In the genomic region with DNA sequence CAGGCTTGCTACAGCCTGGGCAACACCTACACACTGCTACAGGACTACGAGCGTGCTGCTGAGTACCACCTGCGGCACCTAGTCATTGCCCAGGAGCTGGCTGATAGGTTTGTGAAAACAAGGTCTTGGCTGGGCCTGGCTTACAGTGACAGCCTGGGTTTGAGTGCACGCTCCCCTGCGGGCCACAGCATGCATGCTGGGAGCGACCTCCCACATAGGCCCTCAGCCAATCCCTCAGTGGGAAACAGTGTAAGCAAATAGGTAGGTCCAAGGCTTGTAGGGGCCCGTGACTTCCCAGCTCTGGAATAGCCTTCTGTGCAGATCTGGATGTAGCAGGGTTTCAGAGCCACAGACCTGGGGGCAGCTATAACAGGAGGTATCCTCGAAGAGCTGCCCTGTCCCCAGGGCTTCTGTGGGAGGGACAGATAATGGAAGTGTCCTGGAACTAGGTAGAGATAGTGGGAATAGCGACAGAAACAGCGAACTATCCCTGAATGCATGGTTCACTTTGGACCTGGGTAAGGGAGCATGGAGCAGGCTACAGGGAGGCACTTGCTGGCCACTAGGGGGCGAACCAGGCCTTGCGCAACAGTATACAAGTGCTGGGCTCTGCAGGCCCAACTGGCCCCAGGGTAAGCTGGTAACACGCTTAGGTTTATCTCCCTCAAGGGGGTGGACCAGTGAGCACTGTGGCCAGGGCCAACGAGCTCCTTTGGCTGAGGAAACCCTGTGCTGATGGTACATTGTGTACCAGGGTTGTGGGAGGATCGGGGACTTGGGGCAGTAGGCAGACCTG, we compare ENCODE assay signal across 8 mouse cellular contexts. TPM values are rescaled to one million over a fixed set of nuclear protein-coding genes. Genes with fewer than 3 reads are reported as not detected.
A peak's percentile ranks its signal among the peaks of the same experiment; 100 is the strongest.
DNase-seq lines count a peak whose midpoint lies in the region; TF ChIP-seq lines count a peak whose summit lies in the region.

No protein-coding gene starts in this region.

- in situ Hi-C loops in ES-E14 (cut with MboI; ENCODE audit: low sequenced_read_pairs in 2 of 2, unreplicated experiment in 2 of 2): no loop called here

- H3K9ac ChIP-seq in ES-E14 (ENCODE audit: insufficient read depth, low read depth, low read length, poor library complexity, severe bottlenecking): peak overlapping the region; percentile 12; the same call in 1 of the 2 replicates

- TF ChIP-seq CTCF in kidney, adult 2 months (conservative IDR thresholded peaks at IDR 0.05; ENCODE audit: insufficient read depth, insufficient read length, low read depth, low read length): peak; percentile 95

- H3K9me3 ChIP-seq in ES-E14 (ENCODE audit: control insufficient read depth, insufficient read depth, low read depth, low read length): no peaks in the 10 kb centered on the region

- H3K27ac ChIP-seq in ES-E14 (ENCODE audit: insufficient read depth, low read depth, low read length, poor library complexity, severe bottlenecking): no peak overlapping the region
- H3K27ac ChIP-seq in kidney, adult 2 months (ENCODE audit: insufficient read depth, low read depth, low read length): no peak overlapping the region

- no peaks in the 10 kb centered on the region for H3K27me3 ChIP-seq in kidney, adult 2 months (replicated peaks; ENCODE audit: control insufficient read depth, insufficient read depth, low read length)

- H3K36me3 ChIP-seq in ES-E14 (ENCODE audit: control insufficient read depth, insufficient read depth, low read length, poor library complexity, severe bottlenecking): no peaks in the 10 kb centered on the region
- no peaks in the 10 kb centered on the region for H3K36me3 ChIP-seq in kidney, adult 2 months (ENCODE audit: control insufficient read depth, insufficient read depth, low read length)

- intact Hi-C loops in gastrocnemius, postnatal 14 days (cut with DNase I; ENCODE audit: low total_unique reads): loop anchor here (5.0 kb wide), 1 partner anchor 242 kb away; no protein-coding TSS in a partner anchor

- H3K4me1 ChIP-seq in ES-E14 (ENCODE audit: control insufficient read depth in 2 of 2, insufficient read depth in 2 of 2, low read length in 2 of 2, poor library complexity in 1 of 2): peaks cover 0 to 12% of the 10 kb centered on the region in 2 experiments; a peak in 1 of 4 replicates
- no peaks in the 10 kb centered on the region for H3K4me1 ChIP-seq in kidney, adult 2 months (ENCODE audit: control insufficient read depth, insufficient read depth, low read length)

- DNase-seq in B cell, adult 2 months: peak; percentile 60 to 65
- DNase-seq in ES-E14 (ENCODE audit: low read depth, low spot score): peak; percentile 74
- peak; percentile 68 to 82 for DNase-seq in cerebellum, postnatal 25 days
- peak; percentile 75 for DNase-seq in gastrocnemius, postnatal 14 days
- DNase-seq in kidney, adult 2 months: peak; percentile 67
- peak; percentile 78 for DNase-seq in lung, postnatal 10 days
- peak; percentile 75 for DNase-seq in retina, postnatal 7 days (ENCODE audit: low read depth, low spot score)
- DNase-seq in left cerebral cortex, adult 11 months (ENCODE audit: low spot score): no peak

- TF ChIP-seq POLR2A in kidney, adult 2 months (IDR thresholded peaks at IDR 0.05; ENCODE audit: low read depth, low read length): no peak

- 65% methylated on average over 15 of the region's 15 CpGs for WGBS in kidney, adult 2 months

- peak overlapping the region in 1 of 2 experiments; percentile 34; a peak in 1 of 4 replicates for H3K4me3 ChIP-seq in ES-E14 (ENCODE audit: insufficient read depth in 1 of 2, low read depth in 1 of 2, low read length in 2 of 2, poor library complexity in 1 of 2, severe bottlenecking in 1 of 2)
- no peak overlapping the region for H3K4me3 ChIP-seq in kidney, adult 2 months (ENCODE audit: insufficient read depth, low read depth, low read length)

TF ChIP-seq in ES-E14, 5 proteins besides CTCF, POLR2A, EP300 and RAD21:
- TF ChIP-seq HCFC1 (IDR thresholded peaks at IDR 0.05; ENCODE audit: borderline replicate concordance, insufficient read depth, low read length) (no peak), ZC3H11A (IDR thresholded peaks at IDR 0.05; ENCODE audit: borderline replicate concordance, low read depth, low read length) (peak; percentile 53)

RNA-seq across cellular contexts. Expression of a gene that starts 10.3 kb away (rescaled TPM):
- 9.4 and 13.9 TPM in 2 replicates for total RNA-seq in ES-E14 (2012; rRNA removed)
- total RNA-seq in gastrocnemius, postnatal 14 days (2021): 1 to 10 TPM; 6.4 to 7.4 TPM
- polyA plus RNA-seq in kidney, adult 2 months (2012; rRNA removed): 9.3 and 13.1 TPM in 2 replicates

RNA-seq across cellular contexts. Expression of a gene that starts 26.3 kb away (rescaled TPM):
- total RNA-seq in ES-E14 (2012; rRNA removed): 6.8 and 8.0 TPM in 2 replicates
- total RNA-seq in gastrocnemius, postnatal 14 days (2021): 10 to 100 TPM; 17.0 to 17.6 TPM
- 26.9 and 28.8 TPM in 2 replicates for polyA plus RNA-seq in kidney, adult 2 months (2012; rRNA removed)

RNA-seq across cellular contexts. Expression of a gene that starts 31.2 kb away (rescaled TPM):
- 0.18 and 0.90 TPM in 2 replicates for total RNA-seq in ES-E14 (2012; rRNA removed)
- total RNA-seq in gastrocnemius, postnatal 14 days (2021): under 1 TPM; 0.04 to 0.09 TPM
- 0.02 and 0.12 TPM in 2 replicates for polyA plus RNA-seq in kidney, adult 2 months (2012; rRNA removed)

RNA-seq across cellular contexts. Expression of a gene that starts 35.1 kb away (rescaled TPM):
- total RNA-seq in ES-E14 (2012; rRNA removed): 0.76 and 1.6 TPM in 2 replicates
- 1 to 10 TPM in 1 of 2 experiments, under 1 TPM in 1; 0.71 to 1.1 TPM for total RNA-seq in gastrocnemius, postnatal 14 days (2021)
- polyA plus RNA-seq in kidney, adult 2 months (2012; rRNA removed): 2.1 and 2.5 TPM in 2 replicates

RNA-seq across cellular contexts. Expression of a gene that starts 54.9 kb away (rescaled TPM):
- 79.2 and 128 TPM in 2 replicates for total RNA-seq in ES-E14 (2012; rRNA removed)
- 1 to 10 TPM; 6.2 to 7.2 TPM for total RNA-seq in gastrocnemius, postnatal 14 days (2021)
- polyA plus RNA-seq in kidney, adult 2 months (2012; rRNA removed): 21.9 and 25.2 TPM in 2 replicates
